Mouse (Mus musculus) liver, embryonic 14.5 days (tissue): ENCODE measurements at regions not wholly inside any gene's neighbourhood (a gene's known extent, or its start where the extent isn't known, plus 50 kb on each side); places are given as distances from the start of the nearest gene placed in this dataset.

Experiments used
- CTCF ChIP-seq: IDR thresholded peaks from 2 replicates; pipeline ENCODE4 v1.5.1; 2016; ENCODE audit warnings: antibody characterized with exemption, low read depth, control low read depth
- EP300 ChIP-seq: IDR thresholded peaks from 2 replicates; pipeline ENCODE4 v1.6.1; 2016; ENCODE audit warnings: antibody characterized with exemption, low read depth

- TF ChIP-seq CTCF (no peak), EP300 (no peak)
These were observed 65.5 kb upstream of the Jarid2 start for GRCm38 (mm10) chr13:44663730-44664129.
